ENCODE assay signal across 20 mouse cellular contexts in the genomic region with DNA sequence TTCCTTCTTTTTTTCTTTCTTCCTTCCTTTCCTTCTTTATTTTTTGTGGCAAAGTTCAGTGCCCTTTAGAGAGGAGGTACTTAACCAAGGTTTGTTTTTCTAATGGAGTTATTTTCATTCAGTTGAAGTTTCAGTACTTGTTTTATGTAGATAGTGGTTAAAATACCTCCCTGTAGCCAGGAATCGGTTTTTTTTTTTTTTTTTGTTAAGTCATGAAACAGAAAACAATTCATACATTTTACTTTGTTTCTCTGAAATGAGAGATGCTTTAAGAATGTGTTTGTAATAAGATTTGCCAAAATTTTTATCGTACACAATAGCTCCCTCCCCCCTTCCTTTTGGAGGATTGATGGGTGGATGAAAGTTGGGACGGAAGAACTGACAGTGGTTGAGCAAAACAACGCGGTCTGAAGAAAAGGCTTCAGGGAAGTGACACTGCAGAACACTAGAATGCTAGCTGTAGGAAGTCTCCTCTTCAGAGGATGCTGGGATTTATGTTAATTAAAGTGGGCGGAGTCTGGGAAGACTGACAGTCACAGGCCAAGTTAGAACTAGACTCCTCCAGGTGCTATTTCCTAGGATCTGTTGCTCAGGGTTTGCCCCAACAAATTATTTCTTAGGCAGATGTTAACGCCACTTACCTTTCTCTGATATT. TPM values are rescaled to one million over a fixed set of nuclear protein-coding genes. Genes with fewer than 3 reads are reported as not detected.
DNase-seq lines count a peak whose midpoint lies in the region; ATAC-seq and TF ChIP-seq lines count a peak whose summit lies in the region.
"Had no signal": no experiment of that assay in that cellular context is flagged by ENCODE, and none has a peak within 500 bp of the region (broad histone marks: within the 10 kb centered on the region; RNA-seq: fewer than 3 reads in every experiment).

No protein-coding gene starts in this region.

- peak; percentile 79 for DNase-seq in midbrain, embryonic 11.5 days (ENCODE audit: low spot score, missing footprints)
- DNase-seq in midbrain, postnatal 0 days (ENCODE audit: low spot score) = no peak
- peak; percentile 88 for DNase-seq in ES-CJ7 (ENCODE audit: low read depth, low spot score)
- DNase-seq in splenic B cell, adult 2 months (ENCODE audit: low read depth, low spot score) = peak; percentile 43
- DNase-seq in cerebellum, postnatal 25 days = no peak
- DNase-seq: adrenal gland, postnatal 10 days; cerebellum, adult 2 months; gastrocnemius, postnatal 10 days; heart, postnatal 36 days; kidney, adult 8-10 months; lung, adult 2 months; retina, postnatal 1 day had no signal

- H3K4me2 ChIP-seq in midbrain, embryonic 11.5 days = no peak overlapping the region
- no peak overlapping the region for H3K4me2 ChIP-seq in midbrain, postnatal 0 days (ENCODE audit: low read depth, low read length, poor library complexity, severe bottlenecking)
- no peak overlapping the region for H3K4me2 ChIP-seq in forebrain, embryonic 12.5 days
- H3K4me2 ChIP-seq: limb, embryonic 12.5 days had no signal

- no peaks in the 10 kb centered on the region for H3K4me1 ChIP-seq in midbrain, embryonic 11.5 days (ENCODE audit: control insufficient read depth, insufficient read depth, low read length)
- no peaks in the 10 kb centered on the region for H3K4me1 ChIP-seq in midbrain, postnatal 0 days (ENCODE audit: insufficient read depth, low read length)
- H3K4me1 ChIP-seq in forebrain, embryonic 12.5 days = no peaks in the 10 kb centered on the region
- H3K4me1 ChIP-seq: heart, embryonic 10.5 days; limb, embryonic 12.5 days had no signal

- H3K9ac ChIP-seq in midbrain, embryonic 11.5 days (ENCODE audit: low read length) = no peak overlapping the region
- H3K9ac ChIP-seq in midbrain, postnatal 0 days (replicated peaks; ENCODE audit: low read length, poor library complexity, severe bottlenecking) = no peak overlapping the region
- H3K9ac ChIP-seq in forebrain, embryonic 12.5 days = no peak overlapping the region
- H3K9ac ChIP-seq: limb, embryonic 12.5 days had no signal

- H3K27ac ChIP-seq in midbrain, embryonic 11.5 days (ENCODE audit: low read depth, low read length) = no peak overlapping the region
- no peak overlapping the region for H3K27ac ChIP-seq in midbrain, postnatal 0 days (ENCODE audit: low read depth, low read length)
- H3K27ac ChIP-seq in forebrain, embryonic 12.5 days = no peak overlapping the region
- H3K27ac ChIP-seq: heart, embryonic 10.5 days; hindbrain, postnatal 0 days; limb, embryonic 12.5 days; stomach, postnatal 0 days had no signal

- H3K4me3 ChIP-seq in midbrain, embryonic 11.5 days (ENCODE audit: low read depth, low read length) = no peak overlapping the region
- H3K4me3 ChIP-seq in midbrain, postnatal 0 days (ENCODE audit: low read depth, low read length) = no peak overlapping the region
- no peak overlapping the region for H3K4me3 ChIP-seq in forebrain, embryonic 12.5 days (replicated peaks)
- H3K4me3 ChIP-seq: heart, embryonic 10.5 days; limb, embryonic 12.5 days; megakaryocyte, embryonic 14.5 days had no signal

- no peak for TF ChIP-seq CTCF in midbrain, postnatal 0 days (IDR thresholded peaks at IDR 0.05)

- ATAC-seq in midbrain, embryonic 11.5 days (ENCODE audit: low FRiP score) = no peak
- ATAC-seq in midbrain, postnatal 0 days (ENCODE audit: low FRiP score) = no peak
- ATAC-seq in common myeloid progenitor, adult 5-6 weeks (replicated peaks; ENCODE audit: low read depth, poor library complexity, severe bottlenecking) = peak; percentile 78
- no peak for ATAC-seq in forebrain, embryonic 12.5 days (ENCODE audit: low FRiP score)
- ATAC-seq: forebrain, embryonic 16.5 days; hindbrain, postnatal 0 days had no signal

- H3K36me3 ChIP-seq in midbrain, embryonic 11.5 days (ENCODE audit: control insufficient read depth, insufficient read depth, low read length) = no peaks in the 10 kb centered on the region
- H3K36me3 ChIP-seq in midbrain, postnatal 0 days (ENCODE audit: insufficient read depth, low read length) = no peaks in the 10 kb centered on the region
- H3K36me3 ChIP-seq in splenic B cell, adult 2 months (ENCODE audit: control insufficient read depth, insufficient read depth, low read length, poor library complexity, severe bottlenecking) = no peaks in the 10 kb centered on the region
- no peaks in the 10 kb centered on the region for H3K36me3 ChIP-seq in forebrain, embryonic 12.5 days (replicated peaks)
- H3K36me3 ChIP-seq: heart, embryonic 10.5 days; limb, embryonic 12.5 days had no signal

- H3K27me3 ChIP-seq in midbrain, embryonic 11.5 days (ENCODE audit: control insufficient read depth, insufficient read depth, low read length) = no peaks in the 10 kb centered on the region
- H3K27me3 ChIP-seq in midbrain, postnatal 0 days (ENCODE audit: insufficient read depth, low read length) = no peaks in the 10 kb centered on the region
- H3K27me3 ChIP-seq in splenic B cell, adult 2 months (ENCODE audit: control insufficient read depth, insufficient read depth, low read length, poor library complexity, severe bottlenecking) = no peaks in the 10 kb centered on the region; the same call in 1 of the 2 replicates
- no peaks in the 10 kb centered on the region for H3K27me3 ChIP-seq in forebrain, embryonic 12.5 days
- H3K27me3 ChIP-seq: limb, embryonic 12.5 days had no signal

- WGBS in midbrain, embryonic 11.5 days = 61% methylated on average over 7 of the region's 7 CpGs
- 66% methylated on average over 7 of the region's 7 CpGs for WGBS in midbrain, postnatal 0 days
- 69% methylated on average over 7 of the region's 7 CpGs for WGBS in forebrain, embryonic 12.5 days

- no peaks in the 10 kb centered on the region for H3K9me3 ChIP-seq in midbrain, embryonic 11.5 days (ENCODE audit: control insufficient read depth, low read length)
- no peaks in the 10 kb centered on the region for H3K9me3 ChIP-seq in midbrain, postnatal 0 days (ENCODE audit: low read length)
- H3K9me3 ChIP-seq in forebrain, embryonic 12.5 days = no peaks in the 10 kb centered on the region
- H3K9me3 ChIP-seq: heart, embryonic 10.5 days had no signal

RNA-seq across cellular contexts. Expression of gene Hhex, which starts 54.1 kb away (rescaled TPM):
- 4.5 and 5.4 TPM in 2 replicates for polyA plus RNA-seq in midbrain, embryonic 11.5 days (2014; fragmentation: Nextera tagmentation; extraction: Ambion mirVana)
- total RNA-seq in midbrain, postnatal 0 days (2014; rRNA removed) = 0.80 and 0.99 TPM in 2 replicates
- polyA plus RNA-seq in midbrain, postnatal 0 days (2015; fragmentation: Nextera tagmentation; extraction: Ambion mirVana) = 2.8 and 3.5 TPM in 2 replicates
- 47.6 and 72.5 TPM in 2 replicates for total RNA-seq in common myeloid progenitor, adult 5-6 weeks (2017)
- polyA plus RNA-seq in forebrain, embryonic 12.5 days (2016; fragmentation: Nextera tagmentation; extraction: Ambion mirVana) = 4.8 and 5.4 TPM in 2 replicates

Comparison
In these comparisons a context has a peak if more than half of its experiments do, and no peak if none do; other contexts are left out.
1. DNase-seq: peak in midbrain, embryonic 11.5 days (single experiment), ES-CJ7 (single experiment) and splenic B cell, adult 2 months (single experiment); none in midbrain, postnatal 0 days (single experiment) and cerebellum, postnatal 25 days (0 of 2).